Comparison of ENCODE assay signal across 8 mouse cellular contexts in the genomic region with DNA sequence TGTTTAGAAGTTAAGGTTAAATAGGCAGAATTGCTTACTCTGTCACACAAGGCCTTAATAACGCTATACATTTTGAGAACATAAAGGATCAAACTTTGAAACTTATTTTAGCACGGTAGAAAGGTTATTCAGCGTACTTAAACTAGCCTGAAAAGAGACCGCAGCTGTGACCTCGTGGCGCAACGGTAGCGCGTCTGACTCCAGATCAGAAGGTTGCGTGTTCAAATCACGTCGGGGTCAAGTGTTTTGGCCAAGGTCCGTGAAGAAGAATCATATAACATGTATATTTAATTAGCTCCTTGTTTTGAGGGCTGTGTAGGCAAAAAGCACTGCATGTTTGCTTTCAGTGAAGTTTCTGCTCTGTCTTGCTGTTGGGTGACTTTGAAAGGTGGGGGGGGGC. TPM values are rescaled to one million over a fixed set of nuclear protein-coding genes. Genes with fewer than 3 reads are reported as not detected.
DNase-seq lines count a peak whose midpoint lies in the region; ATAC-seq and TF ChIP-seq lines count a peak whose summit lies in the region.

No protein-coding gene starts in this region.

- no peaks in the 10 kb centered on the region for H3K9me3 ChIP-seq in CH12.LX (replicated peaks; ENCODE audit: low read length)
- H3K9me3 ChIP-seq in embryonic facial prominence, embryonic 14.5 days (ENCODE audit: control insufficient read depth, low read length): no peaks in the 10 kb centered on the region
- H3K9me3 ChIP-seq in intestine, postnatal 0 days (ENCODE audit: control insufficient read depth): no peaks in the 10 kb centered on the region
- no peaks in the 10 kb centered on the region for H3K9me3 ChIP-seq in midbrain, embryonic 14.5 days (ENCODE audit: control insufficient read depth, low read length)

- H3K4me2 ChIP-seq in CH12.LX (ENCODE audit: insufficient read depth, low read depth, poor library complexity, severe bottlenecking): peak overlapping the region; percentile 74
- H3K4me2 ChIP-seq in embryonic facial prominence, embryonic 14.5 days (ENCODE audit: low read depth, low read length): peak overlapping the region; percentile 53
- peak overlapping the region; percentile 60 for H3K4me2 ChIP-seq in intestine, postnatal 0 days (replicated peaks; ENCODE audit: low read depth)
- H3K4me2 ChIP-seq in midbrain, embryonic 14.5 days (ENCODE audit: low read length): peak overlapping the region; percentile 35

- H3K4me1 ChIP-seq in CH12.LX (ENCODE audit: control insufficient read depth in 1 of 2, insufficient read depth in 2 of 2): peaks cover 6 to 41% of the 10 kb centered on the region in 2 experiments; a peak in 3 of 4 replicates
- H3K4me1 ChIP-seq in embryonic facial prominence, embryonic 14.5 days (ENCODE audit: control insufficient read depth, insufficient read depth, low read length): peaks cover 15% of the 10 kb centered on the region
- H3K4me1 ChIP-seq in intestine, postnatal 0 days (replicated peaks; ENCODE audit: control insufficient read depth, insufficient read depth, low read length): 0 out of 2 replicates have a peak, but pooled peaks cover 5% of the 10 kb centered on the region
- 0 out of 2 replicates have a peak, but pooled peaks cover 6% of the 10 kb centered on the region for H3K4me1 ChIP-seq in midbrain, embryonic 14.5 days (ENCODE audit: control insufficient read depth, insufficient read depth, low read length)

- peak; percentile 19 to 41 for DNase-seq in cerebellum, postnatal 36 days
- no peak for DNase-seq in cerebellum, adult 18-20 months
- DNase-seq in CH12.LX (ENCODE audit: extremely low read depth): peak; percentile 76
- DNase-seq in embryonic facial prominence, embryonic 14.5 days (ENCODE audit: low spot score): peak; percentile 48
- DNase-seq in midbrain, embryonic 14.5 days: peak; percentile 69
- DNase-seq in thymus, postnatal 36 days: peak; percentile 41 to 57
- DNase-seq in urinary bladder, postnatal 10 days (ENCODE audit: low spot score): no peak

- no peak for TF ChIP-seq EP300 in CH12.LX (IDR thresholded peaks at IDR 0.05; ENCODE audit: low read length)

- no peaks in the 10 kb centered on the region for H3K79me2 ChIP-seq in CH12.LX (replicated peaks; ENCODE audit: control insufficient read depth, extremely low read depth, insufficient read depth, poor library complexity, severe bottlenecking)

- no peak for TF ChIP-seq POLR2A in CH12.LX (IDR thresholded peaks at IDR 0.05; ENCODE audit: low read depth, low read length)

- peak overlapping the region; percentile 41 to 57 (median 54) for H3K4me3 ChIP-seq in CH12.LX (replicated peaks in 1 of 3; ENCODE audit: low read depth in 2 of 3, low read length in 2 of 3, poor library complexity in 1 of 3)
- peak overlapping the region; percentile 28 for H3K4me3 ChIP-seq in embryonic facial prominence, embryonic 14.5 days (ENCODE audit: low read depth, low read length)
- peak overlapping the region; percentile 20; the same call in 1 of the 2 replicates for H3K4me3 ChIP-seq in intestine, postnatal 0 days (ENCODE audit: low read depth, low read length)
- H3K4me3 ChIP-seq in midbrain, embryonic 14.5 days (replicated peaks; ENCODE audit: low read depth, low read length): peak overlapping the region; percentile 5; the same call in 1 of the 2 replicates

- peak overlapping the region; percentile 61 for H3K9ac ChIP-seq in CH12.LX (ENCODE audit: insufficient read depth, low read depth)
- no peak overlapping the region for H3K9ac ChIP-seq in embryonic facial prominence, embryonic 14.5 days (ENCODE audit: low read depth, low read length)
- no peak overlapping the region for H3K9ac ChIP-seq in intestine, postnatal 0 days (ENCODE audit: low read depth, low read length)
- no peak overlapping the region for H3K9ac ChIP-seq in midbrain, embryonic 14.5 days (replicated peaks; ENCODE audit: low read length)

- dilution Hi-C loops in CH12.LX (cut with MboI; ENCODE audit: extremely low pct_ligation_motif_present, extremely low pct_unique_long_range_greater_than_20kb, low sequenced_read_pairs): no loop called here

- no peak for TF ChIP-seq CTCF in CH12.LX (conservative IDR thresholded peaks at IDR 0.05 in 1 of 2, IDR thresholded peaks at IDR 0.05 in 1 of 2; ENCODE audit: low read depth in 2 of 2, low read length in 2 of 2)
- TF ChIP-seq CTCF in intestine, postnatal 0 days (IDR thresholded peaks at IDR 0.05; ENCODE audit: low read depth): no peak

- no peak overlapping the region for H3K27ac ChIP-seq in CH12.LX (ENCODE audit: insufficient read depth, low read depth)
- 0 out of 2 replicates have a peak overlapping the region, but pooled peaks have one; percentile 72 for H3K27ac ChIP-seq in embryonic facial prominence, embryonic 14.5 days (replicated peaks; ENCODE audit: low read depth, low read length)
- H3K27ac ChIP-seq in intestine, postnatal 0 days (ENCODE audit: low read depth, low read length): no peak overlapping the region
- no peak overlapping the region for H3K27ac ChIP-seq in midbrain, embryonic 14.5 days (replicated peaks; ENCODE audit: low read depth, low read length)

- no peaks in the 10 kb centered on the region for H3K36me3 ChIP-seq in CH12.LX (replicated peaks in 1 of 2; ENCODE audit: control insufficient read depth in 1 of 2, insufficient read depth in 1 of 2, low read length in 1 of 2)
- H3K36me3 ChIP-seq in embryonic facial prominence, embryonic 14.5 days (ENCODE audit: control insufficient read depth, insufficient read depth, low read length): no peaks in the 10 kb centered on the region
- no peaks in the 10 kb centered on the region for H3K36me3 ChIP-seq in intestine, postnatal 0 days (ENCODE audit: control insufficient read depth, insufficient read depth)
- H3K36me3 ChIP-seq in midbrain, embryonic 14.5 days (ENCODE audit: control insufficient read depth, insufficient read depth, low read length): no peaks in the 10 kb centered on the region

- ATAC-seq in embryonic facial prominence, embryonic 14.5 days (ENCODE audit: low read depth): 0 out of 2 replicates have a peak, but pooled peaks have one; percentile 27
- ATAC-seq in intestine, postnatal 0 days: no peak
- no peak for ATAC-seq in midbrain, embryonic 14.5 days (ENCODE audit: low FRiP score, low TSS enrichment)

- WGBS in embryonic facial prominence, embryonic 14.5 days: 4% methylated on average over 13 of the region's 13 CpGs
- 17% methylated on average over 13 of the region's 13 CpGs for WGBS in intestine, postnatal 0 days
- 5% methylated on average over 13 of the region's 13 CpGs for WGBS in midbrain, embryonic 14.5 days

- no peak for TF ChIP-seq RAD21 in CH12.LX (IDR thresholded peaks at IDR 0.05; ENCODE audit: low read depth, low read length)

- in situ Hi-C loops in CH12.LX (cut with MboI; ENCODE audit: low pct_ligation_motif_present, low pct_unique_long_range_greater_than_20kb, low sequenced_read_pairs): loop anchor here (10.0 to 25.0 kb wide), 2 partner anchors 202 to 1569 kb away; a partner anchor contains a TSS

- H3K27me3 ChIP-seq in CH12.LX (replicated peaks): no peaks in the 10 kb centered on the region
- no peaks in the 10 kb centered on the region for H3K27me3 ChIP-seq in embryonic facial prominence, embryonic 14.5 days (replicated peaks; ENCODE audit: control insufficient read depth, insufficient read depth, low read length)
- H3K27me3 ChIP-seq in intestine, postnatal 0 days (replicated peaks; ENCODE audit: control insufficient read depth, insufficient read depth, low read length): no peaks in the 10 kb centered on the region
- H3K27me3 ChIP-seq in midbrain, embryonic 14.5 days (ENCODE audit: control insufficient read depth, insufficient read depth, low read length): no peaks in the 10 kb centered on the region; the same call in 1 of the 2 replicates

RNA-seq across cellular contexts. Expression of a gene that starts 17.7 kb away (rescaled TPM):
- 1.1 and 1.3 TPM in 2 replicates for total RNA-seq in CH12.LX (2012; rRNA removed)
- 1.2 and 1.3 TPM in 2 replicates for total RNA-seq in CH12.LX (2014; rRNA removed)
- 2.1 and 2.8 TPM in 2 replicates for polyA plus RNA-seq in CH12.LX (2012; ENCODE audit: insufficient read length, low read depth)
- polyA plus RNA-seq in embryonic facial prominence, embryonic 14.5 days (2014; fragmentation: Nextera tagmentation; extraction: Ambion mirVana): 0.40 and 0.51 TPM in 2 replicates
- not detected in 2 replicates for polyA plus RNA-seq in intestine, postnatal 0 days (2015; fragmentation: Nextera tagmentation; extraction: Ambion mirVana)
- not detected in 2 replicates for polyA plus RNA-seq in midbrain, embryonic 14.5 days (2014; fragmentation: Nextera tagmentation; extraction: Ambion mirVana)

RNA-seq across cellular contexts. Expression of a gene that starts 24.5 kb away (rescaled TPM):
- total RNA-seq in CH12.LX (2012; rRNA removed) (4,350 and 4,957 TPM in 2 replicates), CH12.LX (2014; rRNA removed) (14.0 and 19.4 TPM in 2 replicates)
- 3.4 and 5.5 TPM in 2 replicates for polyA plus RNA-seq in CH12.LX (2012; ENCODE audit: insufficient read length, low read depth)
- polyA plus RNA-seq in embryonic facial prominence, embryonic 14.5 days (2014; fragmentation: Nextera tagmentation; extraction: Ambion mirVana): 5.1 and 5.6 TPM in 2 replicates
- polyA plus RNA-seq in intestine, postnatal 0 days (2015; fragmentation: Nextera tagmentation; extraction: Ambion mirVana): 6.1 and 8.1 TPM in 2 replicates
- 4.1 and 6.4 TPM in 2 replicates for polyA plus RNA-seq in midbrain, embryonic 14.5 days (2014; fragmentation: Nextera tagmentation; extraction: Ambion mirVana)

RNA-seq across cellular contexts. Expression of a gene that starts 27.4 kb away (rescaled TPM):
- total RNA-seq in CH12.LX (2012; rRNA removed): 824 and 932 TPM in 2 replicates
- 45.2 and 57.1 TPM in 2 replicates for total RNA-seq in CH12.LX (2014; rRNA removed)
- polyA plus RNA-seq in CH12.LX (2012; ENCODE audit: insufficient read length, low read depth): 68.6 and 97.0 TPM in 2 replicates
- polyA plus RNA-seq in embryonic facial prominence, embryonic 14.5 days (2014; fragmentation: Nextera tagmentation; extraction: Ambion mirVana): 5.2 and 7.0 TPM in 2 replicates
- 2.7 and 3.0 TPM in 2 replicates for polyA plus RNA-seq in intestine, postnatal 0 days (2015; fragmentation: Nextera tagmentation; extraction: Ambion mirVana)
- 3.4 and 4.6 TPM in 2 replicates for polyA plus RNA-seq in midbrain, embryonic 14.5 days (2014; fragmentation: Nextera tagmentation; extraction: Ambion mirVana)

RNA-seq across cellular contexts. Expression of a gene that starts 28.9 kb away (rescaled TPM):
- total RNA-seq in CH12.LX (2012; rRNA removed) (608 and 749 TPM in 2 replicates), CH12.LX (2014; rRNA removed) (50.1 and 75.3 TPM in 2 replicates)
- 3.4 and 3.6 TPM in 2 replicates for polyA plus RNA-seq in CH12.LX (2012; ENCODE audit: insufficient read length, low read depth)
- 3.7 and 4.1 TPM in 2 replicates for polyA plus RNA-seq in embryonic facial prominence, embryonic 14.5 days (2014; fragmentation: Nextera tagmentation; extraction: Ambion mirVana)
- polyA plus RNA-seq in intestine, postnatal 0 days (2015; fragmentation: Nextera tagmentation; extraction: Ambion mirVana): 1.2 and 2.1 TPM in 2 replicates
- polyA plus RNA-seq in midbrain, embryonic 14.5 days (2014; fragmentation: Nextera tagmentation; extraction: Ambion mirVana): 0.77 and 1.4 TPM in 2 replicates

RNA-seq across cellular contexts. Expression of a gene that starts 36.8 kb away (rescaled TPM):
- total RNA-seq in CH12.LX (2012; rRNA removed): 261 and 290 TPM in 2 replicates
- total RNA-seq in CH12.LX (2014; rRNA removed): 5.7 and 8.0 TPM in 2 replicates
- polyA plus RNA-seq in CH12.LX (2012; ENCODE audit: insufficient read length, low read depth): 0.56 and 0.77 TPM in 2 replicates
- 0.76 and 0.77 TPM in 2 replicates for polyA plus RNA-seq in embryonic facial prominence, embryonic 14.5 days (2014; fragmentation: Nextera tagmentation; extraction: Ambion mirVana)
- 0.18 and 0.23 TPM in 2 replicates for polyA plus RNA-seq in intestine, postnatal 0 days (2015; fragmentation: Nextera tagmentation; extraction: Ambion mirVana)
- 0.13 and 0.30 TPM in 2 replicates for polyA plus RNA-seq in midbrain, embryonic 14.5 days (2014; fragmentation: Nextera tagmentation; extraction: Ambion mirVana)

Comparison
In these comparisons a context has a peak if more than half of its experiments do, and no peak if none do; other contexts are left out.
1. DNase-seq: peak in cerebellum, postnatal 36 days (2 of 2), CH12.LX (single experiment), embryonic facial prominence, embryonic 14.5 days (single experiment), midbrain, embryonic 14.5 days (single experiment) and thymus, postnatal 36 days (2 of 2); none in cerebellum, adult 18-20 months (0 of 2) and urinary bladder, postnatal 10 days (single experiment).
2. Peak in every context shown above with its lines, with median percentiles within 50 percentile points of each other: H3K4me2 ChIP-seq and H3K4me3 ChIP-seq.